Mouse (Mus musculus) hindbrain, embryonic 11.5 days (tissue): Measurements from ENCODE around the gene Csrnp2. TPM values are rescaled to one million over a fixed set of nuclear protein-coding genes. Genes with fewer than 3 reads are reported as not detected.
"Not testable (repeated sequence)": the region's sequence is repeated elsewhere in the genome, so short reads cannot be mapped to it uniquely, and the experiment has no call there.

Experiments
- ATAC-seq: fragments of 200-750 bp; cut with Nextera tagmentation; 2 replicates; pipeline ENCODE4 v1.8.0; 2017; ENCODE audit warnings: mild to moderate bottlenecking, moderate TSS enrichment, moderate library complexity; ENCODE audit not compliant: low FRiP score
- DNase-seq: peaks from one replicate; pipeline ENCODE4 v3.0.0-alpha.2; 2015; ENCODE audit warnings: low spot score
- H3K27ac ChIP-seq: fragments of 300-500 bp; sonication (generic); 2 replicates; pipeline ENCODE4 v1.5.1; 2014; ENCODE audit warnings: mild to moderate bottlenecking, low read depth, low read length
- H3K27me3 ChIP-seq: fragments of 300-500 bp; sonication (generic); 2 replicates; pipeline ENCODE4 v1.6.1; 2014; ENCODE audit warnings: mild to moderate bottlenecking, low read length, moderate library complexity, mixed read lengths; ENCODE audit not compliant: control insufficient read depth, insufficient read depth
- H3K36me3 ChIP-seq: fragments of 300-500 bp; sonication (generic); 2 replicates; pipeline ENCODE4 v1.6.1; 2014; ENCODE audit warnings: mild to moderate bottlenecking, low read length, moderate library complexity, mixed read lengths; ENCODE audit not compliant: control insufficient read depth, insufficient read depth
- H3K4me1 ChIP-seq: fragments of 300-500 bp; sonication (generic); replicated peaks from 2 replicates; pipeline ENCODE4 v1.6.1; 2014; ENCODE audit warnings: low read length, mixed read lengths; ENCODE audit not compliant: control insufficient read depth, insufficient read depth
- H3K4me2 ChIP-seq: fragments of 300-500 bp; sonication (generic); replicated peaks from 2 replicates; pipeline ENCODE4 v1.6.1; 2014; ENCODE audit warnings: mild to moderate bottlenecking, low read depth, low read length
- H3K4me3 ChIP-seq: fragments of 300-500 bp; sonication (generic); 2 replicates; pipeline ENCODE4 v1.5.1; 2014; ENCODE audit warnings: low read depth, low read length
- H3K9ac ChIP-seq: fragments of 300-500 bp; sonication (generic); 2 replicates; pipeline ENCODE4 v1.6.1; 2014; ENCODE audit warnings: low read depth, low read length
- H3K9me3 ChIP-seq: fragments of 300-500 bp; sonication (generic); 2 replicates; pipeline ENCODE4 v1.6.1; 2016; ENCODE audit warnings: low read length; ENCODE audit not compliant: control insufficient read depth
- WGBS: fragments of 180-500 bp; shearing (Covaris S2); extraction: QIAGEN DNeasy Blood & Tissue Kit; methylation state at CpG from one replicate; pipeline ENCODE4 v1.1.7; 2014; 5-methylcytosine and 5-hydroxymethylcytosine counted together
- polyA plus RNA-seq: library from polyadenylated mRNA; unstranded; fragments of >200 nt; fragmentation: Nextera tagmentation; extraction: Ambion mirVana; gene quantifications from 2 replicates; pipeline ENCODE4 v1.2.1, GENCODE M21; 2014

The Csrnp2 gene
- polyA plus RNA-seq, 1 experiment from 2014 or later = 21.8 TPM

- H3K4me2 ChIP-seq, ATAC-seq, DNase-seq, H3K27me3 ChIP-seq, H3K9ac ChIP-seq, H3K9me3 ChIP-seq, H3K4me3 ChIP-seq, H3K4me1 ChIP-seq, H3K27ac ChIP-seq: not testable (repeated sequence)
- peaks cover 12% of the 10 kb centered on the region; the same call in 1 of the 2 replicates for H3K36me3 ChIP-seq
- WGBS = 90% methylated on average over 1 of the region's 1 CpGs
Measured at GRCm38 (mm10) chr15:100488297-100488696, 7.0 kb downstream of the Csrnp2 start.

GRCm38 (mm10) chr15:100487050-100487449 lies 8.2 kb downstream of the Csrnp2 start:
- 90% methylated on average over 2 of the region's 2 CpGs for WGBS
- ATAC-seq (no peak), DNase-seq (no peak)
- no peaks in the 10 kb centered on the region for H3K9me3 ChIP-seq
- no peak overlapping the region for H3K4me3 ChIP-seq
- H3K27ac ChIP-seq = no peak overlapping the region
- peaks cover 14% of the 10 kb centered on the region; the same call in 1 of the 2 replicates for H3K36me3 ChIP-seq
- H3K4me1 ChIP-seq = peaks cover 5% of the 10 kb centered on the region; the same call in 1 of the 2 replicates
- H3K4me2 ChIP-seq = no peak overlapping the region
- H3K27me3 ChIP-seq = no peaks in the 10 kb centered on the region
- no peak overlapping the region for H3K9ac ChIP-seq

- no peak overlapping the region for H3K9ac ChIP-seq
- ATAC-seq = no peak
- H3K36me3 ChIP-seq = peaks cover 14% of the 10 kb centered on the region; the same call in 1 of the 2 replicates
- H3K4me3 ChIP-seq = no peak overlapping the region
- no peaks in the 10 kb centered on the region for H3K9me3 ChIP-seq
- H3K27me3 ChIP-seq = no peaks in the 10 kb centered on the region
- no peak overlapping the region for H3K4me2 ChIP-seq
- peak; percentile 44 for DNase-seq
- no peak overlapping the region for H3K27ac ChIP-seq
- WGBS = 18% methylated on average over 7 of the region's 7 CpGs
- H3K4me1 ChIP-seq = peaks cover 5% of the 10 kb centered on the region; the same call in 1 of the 2 replicates
Measured at GRCm38 (mm10) chr15:100486450-100486849, 8.8 kb downstream of the Csrnp2 start.

GRCm38 (mm10) chr15:100485576-100485975 lies 9.7 kb downstream of the Csrnp2 start:
- peaks cover 14% of the 10 kb centered on the region; the same call in 1 of the 2 replicates for H3K36me3 ChIP-seq
- WGBS = 86% methylated on average over 3 of the region's 3 CpGs

GRCm38 (mm10) chr15:100478925-100479324 lies 16.4 kb downstream of the Csrnp2 start:
- no peak for DNase-seq
- H3K9ac ChIP-seq = no peak overlapping the region
- no peaks in the 10 kb centered on the region for H3K4me1 ChIP-seq
- no peaks in the 10 kb centered on the region for H3K27me3 ChIP-seq
- H3K9me3 ChIP-seq = no peaks in the 10 kb centered on the region
- H3K4me2 ChIP-seq = no peak overlapping the region
- H3K27ac ChIP-seq = no peak overlapping the region
- WGBS = 89% methylated on average over 4 of the region's 4 CpGs
- no peak overlapping the region for H3K4me3 ChIP-seq
- no peak for ATAC-seq
- H3K36me3 ChIP-seq = peaks cover 15% of the 10 kb centered on the region

More at GRCm38 (mm10) chr15:100485576-100485975, 9.7 kb downstream of the Csrnp2 start:
- no peaks in the 10 kb centered on the region for H3K27me3 ChIP-seq
- peaks cover 3% of the 10 kb centered on the region; the same call in 1 of the 2 replicates for H3K4me1 ChIP-seq
- H3K27ac ChIP-seq = no peak overlapping the region
- H3K4me2 ChIP-seq = no peak overlapping the region
- H3K9ac ChIP-seq = no peak overlapping the region
- no peak overlapping the region for H3K4me3 ChIP-seq
- no peaks in the 10 kb centered on the region for H3K9me3 ChIP-seq
- DNase-seq = no peak
- no peak for ATAC-seq

- no peaks in the 10 kb centered on the region for H3K9me3 ChIP-seq
- no peak overlapping the region for H3K4me3 ChIP-seq
- H3K27me3 ChIP-seq = no peaks in the 10 kb centered on the region
- H3K27ac ChIP-seq = no peak overlapping the region
- WGBS = 91% methylated on average over 10 of the region's 10 CpGs
- H3K4me2 ChIP-seq = no peak overlapping the region
- peaks cover 15% of the 10 kb centered on the region for H3K36me3 ChIP-seq
- DNase-seq (no peak), ATAC-seq (no peak)
- no peaks in the 10 kb centered on the region for H3K4me1 ChIP-seq
- no peak overlapping the region for H3K9ac ChIP-seq
Measured at GRCm38 (mm10) chr15:100478351-100478750, 16.9 kb downstream of the Csrnp2 start.

- H3K9ac ChIP-seq = no peak overlapping the region
Measured at GRCm38 (mm10) chr15:100473926-100474503, 21.3 kb downstream of the Csrnp2 start.

GRCm38 (mm10) chr15:100470037-100470436 lies 25.3 kb downstream of the Csrnp2 start:
- no peaks in the 10 kb centered on the region for H3K9me3 ChIP-seq
- peak overlapping the region; percentile 63 for H3K4me3 ChIP-seq
- H3K4me2 ChIP-seq = peak overlapping the region; percentile 83
- DNase-seq = no peak
- no peaks in the 10 kb centered on the region for H3K27me3 ChIP-seq
- peak overlapping the region; percentile 88 for H3K9ac ChIP-seq
- ATAC-seq = no peak
- H3K4me1 ChIP-seq = peaks cover 2% of the 10 kb centered on the region; the same call in 1 of the 2 replicates
- H3K36me3 ChIP-seq = peaks cover 4% of the 10 kb centered on the region; the same call in 1 of the 2 replicates
- no peak overlapping the region for H3K27ac ChIP-seq
- 67% methylated on average over 10 of the region's 10 CpGs for WGBS

More at GRCm38 (mm10) chr15:100473926-100474503, 21.3 kb downstream of the Csrnp2 start:
- Histone ChIP-seq H3K27ac (no peak overlapping the region), H3K9me3 (no peaks in the 10 kb centered on the region), H3K27me3 (no peaks in the 10 kb centered on the region), H3K4me2 (no peak overlapping the region), H3K4me1 (peaks cover 2% of the 10 kb centered on the region; the same call in 1 of the 2 replicates), H3K36me3 (peaks cover 11% of the 10 kb centered on the region; the same call in 1 of the 2 replicates), H3K4me3 (no peak overlapping the region)
- no peak for ATAC-seq
- no peak for DNase-seq
- 81% methylated on average over 7 of the region's 7 CpGs for WGBS

- H3K27me3 ChIP-seq = no peaks in the 10 kb centered on the region
- peaks cover 2% of the 10 kb centered on the region; the same call in 1 of the 2 replicates for H3K4me1 ChIP-seq
- DNase-seq (no peak), ATAC-seq (peak; percentile 28)
- H3K4me3 ChIP-seq = peak overlapping the region; percentile 63
- H3K36me3 ChIP-seq = 0 out of 2 replicates have a peak, but pooled peaks cover 2% of the 10 kb centered on the region
- H3K4me2 ChIP-seq = peak overlapping the region; percentile 83
- H3K9ac ChIP-seq = peak overlapping the region; percentile 88
- no peaks in the 10 kb centered on the region for H3K9me3 ChIP-seq
- under 1% methylated on average over 18 of the region's 19 CpGs for WGBS
- H3K27ac ChIP-seq = peak overlapping the region; percentile 75
Measured at GRCm38 (mm10) chr15:100469189-100469545, 26.1 kb downstream of the Csrnp2 start.
